Mouse (Mus musculus): ENCODE data around the gene B4galt3.

DNA sequence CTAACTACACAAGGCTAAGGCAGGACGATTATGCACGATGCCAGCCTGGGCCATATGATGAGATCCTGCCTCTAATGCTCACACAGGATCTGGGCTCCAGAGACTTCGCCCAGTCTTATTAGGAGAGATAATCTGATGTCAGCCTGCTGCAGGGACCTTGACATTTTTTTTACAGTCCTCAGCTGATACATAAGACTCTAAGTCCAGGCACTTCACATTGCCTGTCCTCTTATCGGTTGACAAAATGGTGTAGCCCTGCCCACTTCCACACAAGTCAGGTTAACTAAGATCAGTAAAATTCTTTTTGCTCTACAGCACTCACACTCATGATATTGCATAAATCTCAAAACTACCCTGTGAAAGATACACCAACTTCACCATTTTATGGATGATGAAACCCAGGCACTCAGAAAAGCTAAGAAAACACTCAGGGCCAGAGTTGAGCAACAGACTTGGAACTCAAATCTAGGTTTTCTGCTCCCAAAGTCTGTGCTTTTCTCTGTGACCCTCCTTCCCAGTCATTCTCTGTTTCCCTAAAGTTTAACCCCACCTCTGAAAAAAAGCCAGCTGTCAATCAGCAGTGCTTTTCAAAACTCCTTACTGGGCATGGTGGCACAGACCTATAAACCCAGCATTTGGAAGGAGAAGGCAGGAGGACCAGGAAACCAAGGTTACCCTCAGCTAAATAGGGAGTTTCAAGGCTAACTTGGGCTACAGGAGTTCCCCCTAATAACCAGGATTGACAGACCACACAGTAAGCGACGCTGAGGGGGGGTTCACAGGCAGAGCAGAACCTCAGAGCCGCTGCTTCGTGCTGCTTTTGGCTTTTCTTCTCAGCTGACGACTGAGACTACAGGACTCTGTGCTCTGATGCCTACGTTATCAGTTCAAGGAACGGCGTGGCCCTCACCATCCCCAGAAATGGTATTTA, 37.1 kb upstream of the B4galt3 start:
- TF ChIP-seq CTCF (IDR thresholded peaks at IDR 0.05; ENCODE audit: borderline replicate concordance, insufficient read depth, low read length), result no peak
- no peak for TF ChIP-seq POLR2A (IDR thresholded peaks at IDR 0.05; ENCODE audit: low read depth, low read length)
